Mouse (Mus musculus): ENCODE measurements around the gene Smad9. TPM values are rescaled to one million over a fixed set of nuclear protein-coding genes. Genes with fewer than 3 reads are reported as not detected.

Smad9 gene
- polyA plus RNA-seq, 1 experiment from 2014 or later = 1.6 TPM

GRCm38 (mm10) chr3:54814622-54815021 is 59.2 kb downstream of the Smad9 start:
- H3K27ac ChIP-seq = no peak overlapping the region
- H3K36me3 ChIP-seq = no peaks in the 10 kb centered on the region
- H3K4me1 ChIP-seq = no peaks in the 10 kb centered on the region
- H3K9ac ChIP-seq = no peak overlapping the region
- H3K27me3 ChIP-seq = no peaks in the 10 kb centered on the region
- ATAC-seq (ENCODE audit: borderline replicate concordance, extremely low read depth, low FRiP score, low TSS enrichment) = no peak
- 45% methylated on average over 6 of the region's 6 CpGs for WGBS
- H3K4me2 ChIP-seq = no peak overlapping the region
- no peak overlapping the region for H3K4me3 ChIP-seq
- no peaks in the 10 kb centered on the region for H3K9me3 ChIP-seq

GRCm38 (mm10) chr3:54815292-54815691 is 59.9 kb downstream of the Smad9 start:
- Histone ChIP-seq H3K4me3 (no peak overlapping the region), H3K9ac (no peak overlapping the region), H3K4me1 (no peaks in the 10 kb centered on the region), H3K9me3 (no peaks in the 10 kb centered on the region), H3K36me3 (no peaks in the 10 kb centered on the region), H3K4me2 (no peak overlapping the region), H3K27me3 (no peaks in the 10 kb centered on the region), H3K27ac (no peak overlapping the region)
- no peak; the same call in 1 of the 2 replicates for ATAC-seq (ENCODE audit: borderline replicate concordance, extremely low read depth, low FRiP score, low TSS enrichment)
- 13% methylated on average over 3 of the region's 3 CpGs for WGBS

GRCm38 (mm10) chr3:54822526-54822925 is 67.1 kb downstream of the Smad9 start:
- ATAC-seq (ENCODE audit: borderline replicate concordance, extremely low read depth, low FRiP score, low TSS enrichment) = no peak

GRCm38 (mm10) chr3:54832491-54832890 is 77.1 kb downstream of the Smad9 start:
- Histone ChIP-seq H3K36me3 (no peaks in the 10 kb centered on the region), H3K9me3 (no peaks in the 10 kb centered on the region), H3K4me2 (no peak overlapping the region), H3K27ac (no peak overlapping the region), H3K4me3 (no peak overlapping the region), H3K9ac (no peak overlapping the region), H3K4me1 (no peaks in the 10 kb centered on the region), H3K27me3 (no peaks in the 10 kb centered on the region)
- 72% methylated on average over 3 of the region's 3 CpGs for WGBS
- ATAC-seq (ENCODE audit: borderline replicate concordance, extremely low read depth, low FRiP score, low TSS enrichment) = no peak

More at GRCm38 (mm10) chr3:54822526-54822925, 67.1 kb downstream of the Smad9 start:
- 76% methylated on average over 5 of the region's 5 CpGs for WGBS
- Histone ChIP-seq H3K27me3 (no peaks in the 10 kb centered on the region), H3K27ac (no peak overlapping the region), H3K36me3 (no peaks in the 10 kb centered on the region), H3K4me2 (no peak overlapping the region), H3K4me3 (no peak overlapping the region), H3K9ac (no peak overlapping the region), H3K9me3 (no peaks in the 10 kb centered on the region), H3K4me1 (no peaks in the 10 kb centered on the region)

- Histone ChIP-seq H3K4me1 (no peaks in the 10 kb centered on the region), H3K27ac (no peak overlapping the region), H3K9ac (no peak overlapping the region), H3K4me2 (no peak overlapping the region), H3K27me3 (no peaks in the 10 kb centered on the region), H3K9me3 (no peaks in the 10 kb centered on the region), H3K36me3 (no peaks in the 10 kb centered on the region), H3K4me3 (no peak overlapping the region)
- WGBS = 44% methylated on average over 2 of the region's 2 CpGs
- ATAC-seq (ENCODE audit: borderline replicate concordance, extremely low read depth, low FRiP score, low TSS enrichment) = no peak
Measured at GRCm38 (mm10) chr3:54835421-54835820, 80.0 kb downstream of the Smad9 start.

Other genes with a start within 250 kb of the Smad9 start
- 87.1 and 89.7 TPM in 2 replicates for gene Supt20, start 62.8 kb upstream of the Smad9 start, polyA plus RNA-seq (2015; fragmentation: Nextera tagmentation; extraction: Ambion mirVana)
- 0.65 and 0.70 TPM in 2 replicates for gene Gm21958, start 41.2 kb upstream of the Smad9 start, polyA plus RNA-seq (2015; fragmentation: Nextera tagmentation; extraction: Ambion mirVana)
- gene Exosc8, start 20.2 kb upstream of the Smad9 start, polyA plus RNA-seq (2015; fragmentation: Nextera tagmentation; extraction: Ambion mirVana) = 138 and 140 TPM in 2 replicates
- 53.3 and 54.2 TPM in 2 replicates for gene Alg5, start 20.0 kb upstream of the Smad9 start, polyA plus RNA-seq (2015; fragmentation: Nextera tagmentation; extraction: Ambion mirVana)
- gene Rfxap, start 52.2 kb downstream of the Smad9 start, polyA plus RNA-seq (2015; fragmentation: Nextera tagmentation; extraction: Ambion mirVana) = 31.3 and 32.8 TPM in 2 replicates
- not detected in 2 replicates for gene Sertm1, start 160.3 kb downstream of the Smad9 start, polyA plus RNA-seq (2015; fragmentation: Nextera tagmentation; extraction: Ambion mirVana)

Data from lung, embryonic 15.5 days (tissue).